Mouse (Mus musculus) liver, embryonic 11.5 days (tissue): ENCODE data around the gene Cyp1a2. TPM values are rescaled to one million over a fixed set of nuclear protein-coding genes. Genes with fewer than 3 reads are reported as not detected.

ENCODE experiments used
- ATAC-seq: fragments of 200-750 bp; cut with Nextera tagmentation; replicated peaks from 2 replicates; pipeline ENCODE4 v1.8.0; 2017; ENCODE audit warnings: moderate number of reproducible peaks, mild to moderate bottlenecking, moderate TSS enrichment, moderate library complexity; ENCODE audit not compliant: low FRiP score
- DNase-seq: peaks from one replicate; pipeline ENCODE4 v3.0.0-alpha.2; 2017; ENCODE audit warnings: low spot score
- H3K27ac ChIP-seq: fragments of 300-500 bp; sonication (generic); 2 replicates; pipeline ENCODE4 v1.5.1; 2014; ENCODE audit warnings: mild to moderate bottlenecking, low read depth, low read length, control low read depth
- H3K27me3 ChIP-seq: fragments of 300-500 bp; sonication (generic); replicated peaks from 2 replicates; pipeline ENCODE4 v1.6.1; 2014; ENCODE audit warnings: low read length, mixed read lengths; ENCODE audit not compliant: control insufficient read depth, insufficient read depth
- H3K36me3 ChIP-seq: fragments of 300-500 bp; sonication (generic); 2 replicates; pipeline ENCODE4 v1.6.1; 2014; ENCODE audit warnings: mild to moderate bottlenecking, low read length, moderate library complexity, mixed read lengths; ENCODE audit not compliant: control insufficient read depth, insufficient read depth
- H3K4me1 ChIP-seq: fragments of 300-500 bp; sonication (generic); replicated peaks from 2 replicates; pipeline ENCODE4 v1.6.1; 2014; ENCODE audit warnings: low read length, mixed read lengths; ENCODE audit not compliant: control insufficient read depth, insufficient read depth
- H3K4me2 ChIP-seq: fragments of 300-500 bp; sonication (generic); 2 replicates; pipeline ENCODE4 v1.6.1; 2014; ENCODE audit warnings: mild to moderate bottlenecking, control low read depth, moderate library complexity
- H3K4me3 ChIP-seq: fragments of 300-500 bp; sonication (generic); 2 replicates; pipeline ENCODE4 v1.5.1; 2014; ENCODE audit warnings: low read depth, low read length, control low read depth
- H3K9ac ChIP-seq: fragments of 300-500 bp; sonication (generic); 2 replicates; pipeline ENCODE4 v1.6.1; 2014; ENCODE audit warnings: low read depth, low read length, control low read depth
- H3K9me3 ChIP-seq: fragments of 300-500 bp; sonication (generic); 2 replicates; pipeline ENCODE4 v1.6.1; 2016; ENCODE audit warnings: low read length, inconsistent platforms, mixed read lengths; ENCODE audit not compliant: control insufficient read depth
- WGBS: fragments of 180-500 bp; shearing (Covaris S2); extraction: QIAGEN DNeasy Blood & Tissue Kit; methylation state at CpG from one replicate; pipeline ENCODE4 v1.1.7; 2014; 5-methylcytosine and 5-hydroxymethylcytosine counted together
- polyA plus RNA-seq: library from polyadenylated mRNA; unstranded; fragments of >200 nt; fragmentation: Nextera tagmentation; extraction: Ambion mirVana; gene quantifications from 2 replicates; pipeline ENCODE4 v1.2.1, GENCODE M21; 2014

The Cyp1a2 gene
- polyA plus RNA-seq, 1 experiment from 2014 or later = not detected

GRCm38 (mm10) chr9:57688606-57689005, 5.1 kb upstream of the Cyp1a2 start:
- no peaks in the 10 kb centered on the region for H3K4me1 ChIP-seq
- ATAC-seq (no peak), DNase-seq (no peak)
- no peak overlapping the region for H3K27ac ChIP-seq
- WGBS = 72% methylated on average over 2 of the region's 2 CpGs
- peaks cover 3% of the 10 kb centered on the region; the same call in 1 of the 2 replicates for H3K27me3 ChIP-seq
- H3K9ac ChIP-seq = no peak overlapping the region
- no peaks in the 10 kb centered on the region for H3K36me3 ChIP-seq
- no peak overlapping the region for H3K4me3 ChIP-seq
- no peak overlapping the region for H3K4me2 ChIP-seq
- H3K9me3 ChIP-seq = no peaks in the 10 kb centered on the region

- ATAC-seq (no peak), DNase-seq (peak; percentile 47)
- H3K27me3 ChIP-seq = 0 out of 2 replicates have a peak, but pooled peaks cover 3% of the 10 kb centered on the region
- H3K4me2 ChIP-seq = no peak overlapping the region
- H3K4me1 ChIP-seq = no peaks in the 10 kb centered on the region
- H3K27ac ChIP-seq = no peak overlapping the region
- no peaks in the 10 kb centered on the region for H3K9me3 ChIP-seq
- no peak overlapping the region for H3K4me3 ChIP-seq
- 49% methylated on average over 2 of the region's 2 CpGs for WGBS
- H3K9ac ChIP-seq = no peak overlapping the region
- H3K36me3 ChIP-seq = no peaks in the 10 kb centered on the region
Measured at GRCm38 (mm10) chr9:57688158-57688557, 4.7 kb upstream of the Cyp1a2 start.

DNA sequence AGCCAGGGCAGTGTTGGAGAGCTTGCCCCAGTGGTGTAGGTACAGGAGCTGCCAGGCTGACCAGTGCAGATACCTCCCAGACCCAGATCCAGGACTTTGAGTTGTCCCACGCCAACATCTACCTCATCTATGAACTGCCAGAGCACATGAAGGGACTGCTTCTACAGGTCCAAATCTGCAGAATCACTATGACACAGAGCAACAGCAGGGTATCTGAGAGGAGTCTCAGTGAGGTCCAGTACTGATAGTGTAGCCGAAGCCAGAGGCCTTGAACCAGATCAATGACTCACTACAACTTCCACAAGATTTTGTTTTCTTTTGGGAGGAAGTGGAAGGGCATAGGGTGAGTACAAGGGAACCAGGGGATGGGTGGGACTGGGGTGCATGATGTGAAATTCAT, 4.2 kb upstream of the Cyp1a2 start, which contains the start of gene Cyp1a1:
Gene Cyp1a1 (plus strand): TSS at position 178 of the 400 bp plus-strand sequence.
- ATAC-seq = no peak

GRCm38 (mm10) chr9:57686011-57686410, 2.5 kb upstream of the Cyp1a2 start:
- no peak for DNase-seq
- no peak overlapping the region for H3K9ac ChIP-seq

More for the DNA sequence above, 4.2 kb upstream of the Cyp1a2 start, which contains the start of gene Cyp1a1:
- Histone ChIP-seq H3K27ac (no peak within 1 kb of the TSS), H3K4me2 (no peak within 1 kb of the TSS), H3K27me3 (no peaks in the 10 kb centered on the region), H3K4me1 (no peaks in the 10 kb centered on the region), H3K9ac (no peak within 1 kb of the TSS), H3K36me3 (no peaks in the 10 kb centered on the region), H3K9me3 (no peaks in the 10 kb centered on the region), H3K4me3 (no peak within 1 kb of the TSS)
- DNase-seq = no peak
- WGBS = 78% methylated on average over 2 of the region's 2 CpGs

GRCm38 (mm10) chr9:57681411-57681810, 2.1 kb downstream of the Cyp1a2 start:
- H3K4me2 ChIP-seq = no peak overlapping the region

More at GRCm38 (mm10) chr9:57686011-57686410, 2.5 kb upstream of the Cyp1a2 start:
- WGBS = 83% methylated on average over 5 of the region's 5 CpGs
- ATAC-seq = no peak
- no peaks in the 10 kb centered on the region for H3K4me1 ChIP-seq
- no peak overlapping the region for H3K4me2 ChIP-seq
- H3K9me3 ChIP-seq = no peaks in the 10 kb centered on the region
- H3K4me3 ChIP-seq = no peak overlapping the region
- H3K36me3 ChIP-seq = no peaks in the 10 kb centered on the region
- H3K27ac ChIP-seq = no peak overlapping the region
- H3K27me3 ChIP-seq = peaks cover 6% of the 10 kb centered on the region

GRCm38 (mm10) chr9:57671500-57671899, 12.0 kb downstream of the Cyp1a2 start:
- no peaks in the 10 kb centered on the region; the same call in 1 of the 2 replicates for H3K4me1 ChIP-seq
- WGBS = 69% methylated on average over 5 of the region's 5 CpGs
- H3K9me3 ChIP-seq = no peaks in the 10 kb centered on the region
- DNase-seq (no peak), ATAC-seq (no peak)
- no peak overlapping the region for H3K9ac ChIP-seq
- no peak overlapping the region; the same call in 1 of the 2 replicates for H3K27ac ChIP-seq
- no peak overlapping the region for H3K4me3 ChIP-seq
- no peaks in the 10 kb centered on the region for H3K36me3 ChIP-seq
- no peak overlapping the region for H3K4me2 ChIP-seq
- H3K27me3 ChIP-seq = no peaks in the 10 kb centered on the region

More at GRCm38 (mm10) chr9:57681411-57681810, 2.1 kb downstream of the Cyp1a2 start:
- no peaks in the 10 kb centered on the region for H3K4me1 ChIP-seq
- no peak overlapping the region for H3K4me3 ChIP-seq
- no peak for DNase-seq
- 80% methylated on average over 10 of the region's 10 CpGs for WGBS
- H3K36me3 ChIP-seq = no peaks in the 10 kb centered on the region
- H3K27me3 ChIP-seq = peaks cover 9% of the 10 kb centered on the region
- ATAC-seq = no peak
- H3K9me3 ChIP-seq = no peaks in the 10 kb centered on the region
- no peak overlapping the region for H3K27ac ChIP-seq
- no peak overlapping the region for H3K9ac ChIP-seq

GRCm38 (mm10) chr9:57671037-57671436, 12.5 kb downstream of the Cyp1a2 start:
- H3K9me3 ChIP-seq = no peaks in the 10 kb centered on the region
- no peak overlapping the region for H3K4me3 ChIP-seq
- H3K4me1 ChIP-seq = no peaks in the 10 kb centered on the region; the same call in 1 of the 2 replicates
- H3K27me3 ChIP-seq = no peaks in the 10 kb centered on the region
- no peaks in the 10 kb centered on the region for H3K36me3 ChIP-seq
- 89% methylated on average over 4 of the region's 4 CpGs for WGBS
- H3K4me2 ChIP-seq = no peak overlapping the region
- DNase-seq (no peak), ATAC-seq (no peak)
- H3K9ac ChIP-seq = no peak overlapping the region
- H3K27ac ChIP-seq = no peak overlapping the region

- no peaks in the 10 kb centered on the region; the same call in 1 of the 2 replicates for H3K4me1 ChIP-seq
- no peaks in the 10 kb centered on the region for H3K9me3 ChIP-seq
- H3K27me3 ChIP-seq = no peaks in the 10 kb centered on the region
- WGBS = 76% methylated on average over 3 of the region's 3 CpGs
- DNase-seq (no peak), ATAC-seq (no peak)
- no peaks in the 10 kb centered on the region for H3K36me3 ChIP-seq
- no peak overlapping the region for H3K4me2 ChIP-seq
- H3K9ac ChIP-seq = no peak overlapping the region
- no peak overlapping the region for H3K27ac ChIP-seq
- H3K4me3 ChIP-seq = no peak overlapping the region
Measured at GRCm38 (mm10) chr9:57669566-57669965, 13.9 kb downstream of the Cyp1a2 start.

- DNase-seq (no peak), ATAC-seq (no peak)
- Histone ChIP-seq H3K4me3 (no peak overlapping the region), H3K9ac (no peak overlapping the region), H3K27me3 (no peaks in the 10 kb centered on the region), H3K4me2 (no peak overlapping the region), H3K9me3 (no peaks in the 10 kb centered on the region), H3K36me3 (no peaks in the 10 kb centered on the region), H3K4me1 (no peaks in the 10 kb centered on the region; the same call in 1 of the 2 replicates), H3K27ac (no peak overlapping the region)
- WGBS = 30% methylated on average over 1 of the region's 1 CpGs
Measured at GRCm38 (mm10) chr9:57668277-57668676, 15.2 kb downstream of the Cyp1a2 start.
